Mouse (Mus musculus) right cerebral cortex, adult 18-20 months (tissue): ENCODE results near the gene Itgb7.

Source experiments
- DNase-seq: peaks from one replicate; pipeline ENCODE4 v3.0.0; 2022; ENCODE audit warnings: mixed read lengths

Gene Itgb7

GRCm38 (mm10) chr15:102224992-102225617 is 6.6 kb downstream of the Itgb7 start:
- DNase-seq, result no peak

GRCm38 (mm10) chr15:102224186-102224991 is 7.4 kb downstream of the Itgb7 start:
- peak; percentile 80 for DNase-seq

- DNase-seq, result no peak
Measured at GRCm38 (mm10) chr15:102222386-102222785, 9.4 kb downstream of the Itgb7 start.

GRCm38 (mm10) chr15:102217325-102217724 is 14.4 kb downstream of the Itgb7 start:
- DNase-seq, result no peak

- DNase-seq, result no peak
Measured at GRCm38 (mm10) chr15:102216459-102217228, 15.1 kb downstream of the Itgb7 start.

- DNase-seq, result no peak
Measured at GRCm38 (mm10) chr15:102215624-102216023, 16.1 kb downstream of the Itgb7 start.

- no peak for DNase-seq
Measured at GRCm38 (mm10) chr15:102214132-102214531, 17.6 kb downstream of the Itgb7 start.

GRCm38 (mm10) chr15:102211895-102212294 is 19.8 kb downstream of the Itgb7 start:
- no peak for DNase-seq

GRCm38 (mm10) chr15:102210816-102211215 is 20.9 kb downstream of the Itgb7 start:
- no peak for DNase-seq

GRCm38 (mm10) chr15:102209114-102209513 is 22.6 kb downstream of the Itgb7 start:
- DNase-seq, result no peak

GRCm38 (mm10) chr15:102208092-102208561 is 23.6 kb downstream of the Itgb7 start:
- DNase-seq, result no peak

GRCm38 (mm10) chr15:102207351-102207750 is 24.4 kb downstream of the Itgb7 start:
- DNase-seq, result no peak

- DNase-seq, result peak; percentile 57
Measured at GRCm38 (mm10) chr15:102205779-102206178, 26.0 kb downstream of the Itgb7 start.

GRCm38 (mm10) chr15:102204674-102205505 is 26.9 kb downstream of the Itgb7 start, which contains the start of gene Csad:
Gene Csad (minus strand): TSS chr15:102204724.
- peak; percentile 19 for DNase-seq

- peak; percentile 78 for DNase-seq
Measured at GRCm38 (mm10) chr15:102203835-102204381, 27.8 kb downstream of the Itgb7 start.

GRCm38 (mm10) chr15:102202971-102203834 is 28.5 kb downstream of the Itgb7 start, which contains the start of gene Zfp740:
Gene Zfp740 (plus strand): TSS chr15:102203249.
- peak; percentile 97 for DNase-seq

GRCm38 (mm10) chr15:102198841-102199240 is 32.9 kb downstream of the Itgb7 start:
- no peak for DNase-seq

- no peak for DNase-seq
Measured at GRCm38 (mm10) chr15:102195373-102195772, 36.4 kb downstream of the Itgb7 start.

- DNase-seq, result no peak
Measured at GRCm38 (mm10) chr15:102194439-102194838, 37.3 kb downstream of the Itgb7 start.

- no peak for DNase-seq
Measured at GRCm38 (mm10) chr15:102193652-102194051, 38.1 kb downstream of the Itgb7 start.
